Mouse (Mus musculus) thymus, postnatal 10 days (tissue): Measurements from ENCODE around the gene Atp5b.

Experiments
- DNase-seq, 2 experiments: peaks; one replicate each; pipeline ENCODE4 v3.0.0; 2021; ENCODE audit warnings: low spot score in 2 of 2

The Atp5b gene

DNA sequence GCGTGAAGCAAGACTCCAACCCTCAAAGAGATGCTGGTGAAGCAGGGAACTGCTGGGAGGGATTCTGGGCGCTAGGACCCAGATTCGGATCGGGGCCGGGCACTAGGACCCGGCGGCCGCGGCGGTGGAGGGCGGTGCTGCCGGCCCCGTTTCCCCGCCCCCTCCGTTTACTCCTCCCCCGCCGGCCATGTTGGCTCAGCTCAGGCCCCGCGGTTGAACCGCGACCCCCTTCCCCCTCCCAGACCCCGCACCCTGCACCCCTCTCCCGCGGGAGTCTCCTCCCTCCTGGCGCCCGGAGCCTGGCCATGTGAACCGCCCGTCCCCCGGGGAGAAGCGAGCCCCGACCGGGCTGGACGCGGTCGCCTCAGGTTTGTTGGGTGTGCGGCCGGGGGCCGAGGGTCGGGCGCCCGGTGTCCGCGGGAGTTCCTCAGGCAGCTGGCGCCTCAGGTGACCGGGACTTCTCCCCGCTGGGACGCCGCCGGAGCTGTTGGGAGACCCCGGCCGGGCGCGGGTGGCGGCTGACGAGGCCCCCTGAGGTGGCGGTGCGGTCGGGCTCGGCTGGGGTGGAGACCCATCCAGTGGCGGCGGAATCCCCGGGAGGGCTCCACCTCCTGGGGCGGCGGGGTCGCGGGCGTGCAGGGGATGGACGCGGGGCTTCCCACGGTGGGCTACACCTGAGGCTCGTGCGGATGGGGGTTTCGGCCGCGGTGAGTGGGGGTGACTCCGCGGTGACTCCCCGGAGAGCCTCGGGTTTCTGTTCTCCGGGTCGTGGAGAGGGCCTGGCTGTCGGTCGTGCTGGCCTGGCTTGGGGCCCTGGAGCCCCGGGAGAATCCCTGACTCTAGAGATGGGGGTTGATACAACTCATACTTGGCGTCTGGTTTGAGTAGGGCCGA, 13.9 kb downstream of the Atp5b start:
- peak; percentile 71 to 87 for DNase-seq

DNA sequence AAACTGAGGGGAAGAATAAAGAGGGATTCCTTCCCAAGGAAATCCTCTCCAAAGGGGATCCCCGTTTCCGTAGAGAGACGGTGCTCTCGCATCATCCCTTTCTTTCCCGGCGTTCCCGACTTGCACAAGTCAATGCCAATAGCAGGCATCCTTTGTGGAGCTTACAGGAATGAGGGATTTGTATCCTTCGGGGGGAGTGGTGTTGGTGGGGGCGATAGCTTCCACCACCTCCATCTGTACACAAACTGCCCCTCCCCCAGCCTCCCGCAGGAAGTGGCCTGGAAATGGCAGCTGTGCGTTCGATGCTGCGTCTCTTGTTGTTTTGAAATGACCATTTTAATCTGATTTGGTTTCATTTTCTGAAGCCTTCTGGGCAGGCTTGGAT, 14.5 kb downstream of the Atp5b start:
- DNase-seq, result peak; percentile 66 to 70

DNA sequence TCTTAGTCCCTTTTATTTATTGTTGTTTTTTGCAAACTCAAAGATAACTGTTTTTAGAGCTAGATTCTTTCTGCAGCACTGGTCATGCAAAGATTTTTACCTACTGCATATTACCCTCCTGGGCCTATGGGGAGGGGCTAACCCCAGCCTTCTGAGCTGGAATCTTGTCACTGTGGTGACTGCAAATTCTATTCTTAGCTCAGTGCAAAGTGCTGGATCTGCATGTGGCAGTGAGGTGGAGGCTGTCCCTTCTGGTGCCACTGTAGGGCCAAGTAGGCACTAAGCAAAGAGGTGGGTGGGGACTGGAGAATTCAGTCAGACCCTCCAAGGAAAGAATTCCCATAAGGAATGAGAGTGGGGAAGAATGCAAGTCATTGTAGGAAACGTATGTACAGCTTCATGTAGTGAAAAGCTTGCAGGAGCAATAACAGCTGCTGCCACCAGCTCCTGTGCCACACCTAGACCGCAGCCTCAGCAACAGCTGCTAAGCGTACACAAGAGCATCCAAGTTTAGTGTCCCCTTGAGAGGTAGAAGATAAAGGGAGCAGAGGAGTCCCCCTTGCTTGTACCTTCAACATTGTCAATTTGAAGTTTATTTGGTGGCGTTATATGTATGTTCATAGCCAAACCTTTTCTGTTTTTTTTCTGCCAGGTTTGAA, 27.2 kb downstream of the Atp5b start:
- no peak for DNase-seq

DNA sequence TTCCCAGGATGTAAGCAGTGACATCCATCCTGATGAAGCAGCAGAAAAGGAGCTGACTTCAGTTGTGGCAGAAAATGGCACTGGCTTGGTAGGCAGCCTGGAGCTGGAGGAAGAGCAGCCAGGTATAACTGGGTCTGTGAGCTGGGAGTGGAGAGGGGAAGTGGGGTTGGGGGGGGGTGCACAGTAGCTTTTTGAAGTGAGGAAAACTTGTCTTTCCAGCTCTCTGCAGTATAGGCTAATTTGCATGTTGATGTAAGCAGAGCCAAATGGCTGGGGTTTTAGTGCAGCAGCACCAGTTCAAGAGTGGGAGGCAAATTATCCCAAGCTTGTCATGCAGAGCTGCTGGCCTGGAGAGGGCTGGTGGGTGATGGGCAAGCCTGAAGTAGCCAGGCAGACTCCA, 28.2 kb downstream of the Atp5b start:
- DNase-seq, result no peak

DNA sequence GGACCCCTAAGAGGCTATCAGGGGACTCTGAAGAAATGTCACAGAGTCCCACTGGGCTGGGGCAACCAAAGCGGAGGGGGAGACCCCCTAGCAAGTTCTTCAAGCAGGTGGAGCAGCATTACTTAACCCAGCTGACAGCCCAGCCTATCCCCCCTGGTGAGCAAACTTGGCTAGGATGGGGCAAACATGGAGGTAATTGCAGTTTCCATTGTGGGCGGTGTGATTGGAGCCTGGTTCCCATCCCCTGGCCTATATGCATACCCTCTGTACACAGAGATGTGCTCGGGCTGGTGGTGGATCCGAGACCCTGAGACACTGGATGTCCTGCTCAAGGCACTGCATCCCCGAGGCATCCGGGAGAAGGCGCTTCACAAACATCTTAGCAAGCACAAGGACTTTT, 40.8 kb downstream of the Atp5b start:
- no peak for DNase-seq

DNA sequence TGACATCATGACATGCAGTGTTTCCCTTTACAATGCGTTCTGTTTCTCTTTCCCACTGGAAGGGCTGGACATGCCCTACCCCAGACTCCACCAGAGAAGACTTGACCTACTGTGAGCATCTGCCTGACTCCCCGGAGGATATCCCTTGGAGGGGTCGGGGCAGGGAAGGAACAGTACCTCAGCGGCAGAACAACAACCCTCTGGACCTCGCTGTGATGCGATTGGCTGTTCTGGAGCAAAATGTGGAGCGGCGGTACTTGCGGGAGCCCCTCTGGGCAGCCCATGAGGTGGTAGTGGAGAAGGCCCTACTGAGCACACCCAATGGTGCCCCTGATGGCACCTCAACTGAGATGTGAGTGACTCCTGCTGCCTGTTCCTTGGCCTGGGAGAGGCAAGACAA, 41.8 kb downstream of the Atp5b start:
- DNase-seq, result no peak

DNA sequence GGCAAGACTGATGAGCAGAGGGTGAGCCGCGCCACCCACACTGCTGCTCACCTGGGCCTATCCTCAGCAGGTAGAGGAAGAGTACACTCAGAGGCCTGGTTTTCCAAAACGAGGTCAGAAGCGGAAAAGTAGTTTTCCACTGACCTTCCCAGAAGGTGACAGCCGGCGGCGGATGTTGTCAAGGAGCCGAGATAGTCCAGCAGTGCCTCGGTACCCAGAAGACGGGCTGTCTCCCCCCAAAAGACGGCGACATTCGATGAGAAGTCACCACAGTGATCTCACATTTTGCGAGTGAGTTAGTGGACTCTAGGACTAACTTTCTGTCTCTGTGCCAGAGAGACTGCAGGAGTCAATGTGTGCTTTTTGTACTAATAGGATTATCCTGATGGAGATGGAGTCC, 42.9 kb downstream of the Atp5b start:
- no peak for DNase-seq

DNA sequence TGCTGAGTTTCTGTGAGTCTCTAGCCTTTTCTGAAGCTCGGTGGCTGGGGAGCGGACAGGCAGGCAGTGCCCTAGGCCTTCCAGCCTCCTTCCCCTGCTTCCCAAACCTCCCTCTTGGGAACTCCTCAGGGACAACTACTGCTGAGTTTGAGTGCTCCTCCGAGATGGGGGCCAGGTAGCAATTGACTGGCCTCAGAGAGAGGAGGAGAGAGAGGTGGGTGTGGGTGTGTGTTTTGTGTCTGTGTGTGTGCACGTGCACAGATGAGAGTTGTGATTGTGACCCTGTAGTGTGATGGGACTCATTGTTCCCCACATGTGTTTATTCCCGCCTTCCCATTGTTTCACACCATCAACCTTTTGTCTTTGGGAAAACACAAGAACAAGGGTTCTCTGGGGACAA, 44.4 kb downstream of the Atp5b start:
- DNase-seq, result no peak

DNA sequence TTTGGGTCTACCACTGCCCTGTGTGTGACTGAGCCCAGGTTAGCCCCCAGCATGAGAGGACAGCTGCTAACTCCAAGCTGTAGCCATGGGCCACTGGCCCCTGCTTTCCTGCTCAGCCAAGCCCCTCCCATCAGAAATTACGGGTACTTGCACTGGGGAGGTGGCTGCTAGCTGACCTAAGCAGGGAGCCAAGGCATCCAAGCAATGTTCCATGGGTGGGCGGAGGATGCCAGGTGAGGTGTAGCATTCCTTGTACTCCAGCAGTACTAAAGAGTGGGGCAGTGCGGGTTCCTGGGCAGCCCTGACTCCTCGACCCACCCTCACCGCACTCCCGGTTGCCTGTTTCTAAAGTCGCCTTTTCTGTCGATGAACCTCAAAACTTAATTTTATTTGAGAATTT, 45.1 kb downstream of the Atp5b start:
- no peak for DNase-seq

DNA sequence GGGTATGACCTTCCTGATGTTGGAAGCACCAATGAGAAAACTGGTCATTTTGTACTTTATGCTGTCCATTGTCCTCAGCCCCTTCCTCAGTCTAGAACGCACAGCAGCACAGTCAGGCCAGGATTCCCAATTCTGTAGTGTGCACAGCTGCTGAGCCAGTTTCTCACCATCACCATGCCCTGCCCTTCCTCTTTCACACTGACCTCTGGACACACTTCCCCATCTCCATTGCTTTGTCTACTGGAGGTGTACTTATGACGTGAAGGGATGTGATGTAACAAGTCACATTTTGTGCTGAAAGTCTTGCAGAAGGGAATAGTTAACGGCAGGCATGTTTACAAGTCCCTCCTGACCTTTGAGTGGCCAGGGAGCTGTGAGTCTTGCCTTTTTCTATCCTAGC, 48.2 kb downstream of the Atp5b start:
- DNase-seq, result no peak

DNA sequence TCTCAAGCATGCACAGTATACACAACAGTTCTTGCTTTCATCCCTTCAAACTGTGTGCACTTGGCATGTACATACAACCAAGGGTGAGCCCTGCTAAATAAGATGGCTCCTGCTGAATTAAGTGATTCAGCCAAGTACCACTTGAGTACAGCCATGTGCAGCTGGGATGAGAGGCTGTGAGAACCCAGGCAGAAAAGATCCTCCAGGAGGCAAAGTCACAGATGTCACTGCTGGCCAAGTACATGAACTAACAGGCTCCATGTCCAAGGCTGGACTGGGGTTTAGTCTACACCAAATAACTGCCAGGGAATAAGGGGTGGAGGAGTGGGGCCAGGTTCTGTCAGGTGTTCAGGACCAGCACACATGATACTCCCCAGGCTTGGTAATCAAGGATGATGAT, 48.7 kb downstream of the Atp5b start:
- DNase-seq, result no peak

DNA sequence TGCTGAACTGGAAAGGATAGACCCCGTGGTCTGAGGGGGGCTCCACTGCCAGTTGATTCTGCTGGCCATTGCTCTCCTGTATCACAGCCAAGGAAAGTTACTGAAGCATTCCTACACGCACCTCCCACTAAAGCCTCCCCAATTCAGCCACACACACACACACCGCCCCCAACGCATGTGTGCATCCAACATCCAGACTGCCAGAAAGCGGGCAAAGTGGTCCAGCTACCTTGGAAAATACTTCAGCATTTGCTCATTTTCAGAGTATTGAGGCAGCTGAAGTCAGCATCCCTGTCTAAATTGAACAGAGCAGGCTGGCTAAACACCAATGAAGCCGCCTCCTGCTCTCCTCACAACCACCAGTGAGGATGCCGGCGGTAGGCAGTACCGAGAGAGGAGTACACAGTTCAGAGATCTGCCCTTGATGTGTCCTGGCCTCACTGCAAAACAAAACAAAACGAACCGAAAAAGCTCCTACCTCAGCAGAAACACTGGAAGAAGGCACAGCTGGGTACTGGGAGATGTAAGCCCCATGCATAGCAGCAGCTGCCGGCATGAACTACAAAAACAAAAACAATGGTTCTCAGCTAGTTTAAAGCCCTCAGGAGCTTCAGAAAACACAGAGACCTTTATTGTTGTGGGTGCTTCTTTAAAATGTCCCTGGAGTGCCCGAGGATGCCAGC, 50.7 kb downstream of the Atp5b start:
- DNase-seq, result no peak

DNA sequence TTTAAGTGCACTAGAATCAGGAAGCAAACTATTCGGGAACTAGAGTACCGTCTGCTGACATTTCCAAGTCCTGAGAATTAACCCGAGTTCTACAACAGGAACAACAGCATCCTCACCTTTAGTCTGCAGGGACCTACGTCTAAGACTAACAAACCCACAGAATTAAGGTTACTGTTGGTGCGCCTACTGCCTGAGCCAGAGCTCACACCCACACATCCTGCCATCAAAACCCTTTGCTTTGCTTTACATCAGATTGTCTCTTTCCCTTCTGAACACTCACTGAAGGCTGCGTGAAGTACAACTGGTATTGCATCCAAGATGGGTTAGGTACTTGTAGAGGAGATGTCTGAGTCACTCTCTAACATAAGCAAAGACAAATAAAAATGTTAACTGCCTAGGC, 52.3 kb downstream of the Atp5b start:
- DNase-seq, result no peak
